ENCODE assay signal across 9 mouse cellular contexts in the genomic region with DNA sequence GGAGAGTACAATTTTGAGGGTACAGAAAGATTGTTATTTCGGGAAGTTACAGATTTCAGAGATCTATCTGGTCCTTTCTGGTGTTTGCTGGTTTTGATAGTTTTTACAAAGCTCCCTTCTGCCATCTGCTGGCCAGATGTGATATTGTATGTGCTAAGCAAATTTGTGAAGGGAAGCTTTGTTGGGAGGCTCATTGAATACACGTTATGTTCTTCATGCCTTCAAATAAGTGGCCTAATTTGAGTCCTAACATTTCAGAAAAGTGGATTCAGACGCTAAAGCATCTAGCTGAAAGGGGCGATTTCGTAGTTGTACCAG.
A peak's percentile ranks its signal among the peaks of the same experiment; 100 is the strongest.
DNase-seq lines count a peak whose midpoint lies in the region; ATAC-seq and TF ChIP-seq lines count a peak whose summit lies in the region.
"Had no signal": no experiment of that assay in that cellular context is flagged by ENCODE, and none has a peak within 500 bp of the region (broad histone marks: within the 10 kb centered on the region; RNA-seq: fewer than 3 reads in every experiment).

No protein-coding gene starts in this region.

- TF ChIP-seq POLR2A in cortical plate, adult 2 months (IDR thresholded peaks at IDR 0.05; ENCODE audit: extremely low read depth, insufficient read depth, low read length): no peak

- no peak for ATAC-seq in kidney, embryonic 14.5 days (ENCODE audit: low FRiP score, low TSS enrichment)
- ATAC-seq in hindbrain, embryonic 14.5 days (ENCODE audit: low FRiP score): no peak

- 12% methylated on average over 5 of the region's 5 CpGs for WGBS in kidney, embryonic 14.5 days
- WGBS in hindbrain, embryonic 14.5 days: 7% methylated on average over 5 of the region's 5 CpGs

- no peak overlapping the region for H3K4me3 ChIP-seq in kidney, embryonic 14.5 days (ENCODE audit: low read length)
- no peak overlapping the region for H3K4me3 ChIP-seq in cortical plate, adult 2 months (ENCODE audit: insufficient read depth, low read length)
- no peak overlapping the region for H3K4me3 ChIP-seq in hindbrain, embryonic 14.5 days (replicated peaks; ENCODE audit: low read length)
- H3K4me3 ChIP-seq: megakaryocyte, embryonic 14.5 days had no signal

- no peaks in the 10 kb centered on the region for H3K36me3 ChIP-seq in kidney, embryonic 14.5 days (ENCODE audit: control insufficient read depth, insufficient read depth, low read length)
- no peaks in the 10 kb centered on the region for H3K36me3 ChIP-seq in hindbrain, embryonic 14.5 days (replicated peaks; ENCODE audit: control insufficient read depth, insufficient read depth)

- H3K27me3 ChIP-seq in kidney, embryonic 14.5 days (ENCODE audit: control insufficient read depth, insufficient read depth, low read length): peaks cover 8% of the 10 kb centered on the region; the same call in 1 of the 2 replicates
- H3K27me3 ChIP-seq in hindbrain, embryonic 14.5 days (ENCODE audit: control insufficient read depth, insufficient read depth, low read length): no peaks in the 10 kb centered on the region
- H3K27me3 ChIP-seq: megakaryocyte, embryonic 14.5 days had no signal

- no peak overlapping the region for H3K27ac ChIP-seq in kidney, embryonic 14.5 days (ENCODE audit: low read depth, low read length)
- H3K27ac ChIP-seq in cortical plate, adult 2 months (ENCODE audit: insufficient read depth, low read length): peak overlapping the region; percentile 35; the same call in 1 of the 2 replicates
- no peak overlapping the region for H3K27ac ChIP-seq in hindbrain, embryonic 14.5 days

- DNase-seq in kidney, adult 8-10 months: peak; percentile 20 to 58
- peak; percentile 81 for DNase-seq in adipocyte (ENCODE audit: low spot score)
- DNase-seq in hindbrain, embryonic 14.5 days (ENCODE audit: low spot score): peak; percentile 96
- DNase-seq in left cerebral cortex, postnatal 4 days: peak; percentile 72
- peak; percentile 37 for DNase-seq in retina, adult 2 months (ENCODE audit: low read depth, low spot score)
- no peak for DNase-seq in T-cell, adult 2 months (ENCODE audit: low spot score)

- intact Hi-C loops in left cerebral cortex, postnatal 4 days (cut with DNase I): no loop called here

- no peak overlapping the region for H3K9ac ChIP-seq in kidney, embryonic 14.5 days (ENCODE audit: low read depth, low read length)
- peak overlapping the region; percentile 5; the same call in 1 of the 2 replicates for H3K9ac ChIP-seq in hindbrain, embryonic 14.5 days

- no peaks in the 10 kb centered on the region for H3K9me3 ChIP-seq in kidney, embryonic 14.5 days (ENCODE audit: control insufficient read depth, low read length)
- H3K9me3 ChIP-seq in hindbrain, embryonic 14.5 days (ENCODE audit: control insufficient read depth, low read length): no peaks in the 10 kb centered on the region
- H3K9me3 ChIP-seq: megakaryocyte, embryonic 14.5 days had no signal

- H3K4me1 ChIP-seq in kidney, embryonic 14.5 days (ENCODE audit: control insufficient read depth, insufficient read depth, low read length): no peaks in the 10 kb centered on the region
- peaks cover 14% of the 10 kb centered on the region for H3K4me1 ChIP-seq in cortical plate, adult 2 months (ENCODE audit: control insufficient read depth, insufficient read depth, low read length)
- peaks cover 6% of the 10 kb centered on the region for H3K4me1 ChIP-seq in hindbrain, embryonic 14.5 days (replicated peaks; ENCODE audit: control insufficient read depth, insufficient read depth, low read length)
- H3K4me1 ChIP-seq: megakaryocyte, embryonic 14.5 days had no signal

- no peak overlapping the region for H3K4me2 ChIP-seq in kidney, embryonic 14.5 days (replicated peaks; ENCODE audit: low read depth, low read length)
- no peak overlapping the region for H3K4me2 ChIP-seq in hindbrain, embryonic 14.5 days (replicated peaks)

- peak; percentile 53; the same call in 1 of the 2 replicates for TF ChIP-seq CTCF in cortical plate, adult 2 months (IDR thresholded peaks at IDR 0.05; ENCODE audit: extremely low read depth, insufficient read depth, low read length)
